Mouse (Mus musculus) kidney, embryonic 16.5 days (tissue): ENCODE data around the gene St6galnac3. TPM values are rescaled to one million over a fixed set of nuclear protein-coding genes. Genes with fewer than 3 reads are reported as not detected.
A peak's percentile ranks its signal among the peaks of the same experiment; 100 is the strongest.

Experiments used
- ATAC-seq: fragments of 200-750 bp; cut with Nextera tagmentation; 2 replicates; pipeline ENCODE4 v1.8.0; 2017; ENCODE audit warnings: moderate TSS enrichment; ENCODE audit not compliant: low FRiP score, low TSS enrichment
- H3K27ac ChIP-seq: fragments of 300-500 bp; sonication (generic); 2 replicates; pipeline ENCODE4 v1.5.1; 2014; ENCODE audit warnings: low read length
- H3K27me3 ChIP-seq: fragments of 300-500 bp; sonication (generic); 2 replicates; pipeline ENCODE4 v1.6.1; 2014; ENCODE audit warnings: low read length, control low read depth, mixed read lengths; ENCODE audit not compliant: insufficient read depth
- H3K36me3 ChIP-seq: fragments of 300-500 bp; sonication (generic); 2 replicates; pipeline ENCODE4 v1.6.1; 2014; ENCODE audit warnings: low read length, control low read depth, mixed read lengths; ENCODE audit not compliant: insufficient read depth
- H3K4me1 ChIP-seq: fragments of 300-500 bp; sonication (generic); 2 replicates; pipeline ENCODE4 v1.6.1; 2014; ENCODE audit warnings: low read length, control low read depth, mixed read lengths; ENCODE audit not compliant: insufficient read depth
- H3K4me2 ChIP-seq: fragments of 300-500 bp; sonication (generic); replicated peaks from 2 replicates; pipeline ENCODE4 v1.6.1; 2014; ENCODE audit warnings: low read depth, low read length
- H3K4me3 ChIP-seq: fragments of 300-500 bp; sonication (generic); 2 replicates; pipeline ENCODE4 v1.5.1; 2014; ENCODE audit warnings: mild to moderate bottlenecking, low read length
- H3K9ac ChIP-seq: fragments of 300-500 bp; sonication (generic); replicated peaks from 2 replicates; pipeline ENCODE4 v1.6.1; 2014; ENCODE audit warnings: low read length
- H3K9me3 ChIP-seq: fragments of 300-500 bp; sonication (generic); 2 replicates; pipeline ENCODE4 v1.6.1; 2016; ENCODE audit warnings: low read length, control low read depth
- WGBS: fragments of 180-500 bp; shearing (Covaris S2); extraction: QIAGEN DNeasy Blood & Tissue Kit; methylation state at CpG from one replicate; pipeline ENCODE4 v1.1.7; 2014; 5-methylcytosine and 5-hydroxymethylcytosine counted together
- polyA plus RNA-seq: library from polyadenylated mRNA; unstranded; fragments of >200 nt; fragmentation: Nextera tagmentation; extraction: Ambion mirVana; gene quantifications from 2 replicates; pipeline ENCODE4 v1.2.1, GENCODE M21; 2015

Gene St6galnac3
- polyA plus RNA-seq, 1 experiment from 2014 or later: 75.8 TPM

DNA sequence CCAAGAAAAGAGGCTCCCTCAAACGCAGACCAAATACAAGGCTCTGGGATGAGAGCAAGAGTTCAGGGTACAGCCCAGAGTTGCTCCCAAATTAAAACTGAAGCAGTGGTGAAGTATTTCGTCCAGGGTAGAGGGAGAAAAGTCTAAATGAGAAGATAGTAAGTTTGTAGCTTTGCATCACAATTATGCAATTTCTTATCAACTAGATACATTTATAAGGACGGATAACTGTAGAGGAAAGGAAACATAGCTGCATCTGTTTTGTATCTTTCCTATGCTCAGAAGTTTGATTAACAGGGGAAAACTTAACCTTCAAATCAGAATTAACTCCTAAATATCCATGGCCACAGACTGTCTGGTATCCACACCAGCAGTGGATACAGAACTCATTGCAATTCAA lies 4.7 kb downstream of the St6galnac3 start:
- Histone ChIP-seq H3K4me1 (peaks cover 69% of the 10 kb centered on the region), H3K27ac (peak overlapping the region; percentile 87), H3K27me3 (no peaks in the 10 kb centered on the region), H3K36me3 (no peaks in the 10 kb centered on the region; the same call in 1 of the 2 replicates), H3K9me3 (peaks cover 4% of the 10 kb centered on the region; the same call in 1 of the 2 replicates), H3K4me3 (no peak overlapping the region), H3K4me2 (no peak overlapping the region), H3K9ac (peak overlapping the region; percentile 42)
- ATAC-seq: no peak
- WGBS: 46% methylated on average over 3 of the region's 3 CpGs

DNA sequence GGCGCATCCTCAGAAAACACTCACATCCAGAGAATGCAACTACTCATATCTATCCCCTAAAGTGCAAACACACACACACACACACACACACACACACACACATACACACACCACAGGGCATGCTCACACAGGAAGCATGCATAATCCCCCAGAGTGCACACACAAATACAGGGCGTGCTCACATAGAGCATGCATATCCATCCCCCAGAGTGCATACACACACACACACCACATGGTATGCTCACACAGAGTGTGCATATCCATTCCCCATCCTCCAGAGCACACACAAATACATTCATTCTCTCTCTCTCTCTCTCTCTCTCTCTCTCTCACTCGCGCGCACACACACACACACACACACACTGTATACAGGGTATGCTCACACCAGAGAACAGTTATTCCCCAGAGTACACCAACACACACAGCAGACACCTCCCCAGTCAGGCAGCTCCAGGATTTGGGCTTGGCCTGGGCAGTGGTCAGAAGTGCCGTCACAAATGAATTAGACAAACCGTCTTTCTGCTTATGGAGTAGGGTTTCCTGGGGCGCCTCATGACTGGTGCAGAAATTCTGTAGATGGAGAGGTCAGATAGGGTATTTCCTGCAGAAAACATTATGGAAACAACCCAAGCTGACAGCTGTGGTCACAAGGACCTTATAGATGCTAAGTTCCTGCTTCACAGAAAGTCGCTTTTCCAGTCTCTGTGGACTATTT lies 5.6 kb downstream of the St6galnac3 start:
- Histone ChIP-seq H3K27me3 (no peaks in the 10 kb centered on the region), H3K4me1 (peaks cover 72% of the 10 kb centered on the region), H3K9me3 (peaks cover 4% of the 10 kb centered on the region; the same call in 1 of the 2 replicates), H3K4me3 (no peak overlapping the region), H3K36me3 (no peaks in the 10 kb centered on the region; the same call in 1 of the 2 replicates), H3K4me2 (no peak overlapping the region), H3K27ac (peak overlapping the region; percentile 87), H3K9ac (peak overlapping the region; percentile 42)
- WGBS: 49% methylated on average over 9 of the region's 9 CpGs
- ATAC-seq: 0 out of 2 replicates have a peak, but pooled peaks have one; percentile 44

DNA sequence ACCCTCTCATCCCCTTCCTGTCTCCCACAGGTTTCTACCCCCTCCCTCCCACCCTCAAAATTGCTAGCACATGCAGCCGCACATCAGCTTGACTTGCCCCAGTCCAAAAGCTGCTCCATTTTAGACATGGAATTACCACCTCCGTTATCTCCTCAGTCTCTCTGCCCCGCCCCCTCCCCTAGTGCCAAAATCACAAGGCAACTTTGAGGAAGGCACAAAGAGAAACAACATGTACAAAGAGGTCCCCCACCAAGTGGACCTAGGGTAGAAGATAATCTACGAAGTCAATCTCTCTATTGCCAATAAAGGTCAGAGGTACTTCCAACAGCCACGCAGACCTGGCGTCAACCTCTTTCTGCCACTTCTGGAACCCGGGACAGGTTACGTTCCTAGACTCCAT lies 6.2 kb downstream of the St6galnac3 start:
- Histone ChIP-seq H3K9ac (no peak overlapping the region), H3K4me2 (no peak overlapping the region), H3K27ac (no peak overlapping the region), H3K36me3 (no peaks in the 10 kb centered on the region; the same call in 1 of the 2 replicates), H3K27me3 (no peaks in the 10 kb centered on the region), H3K4me3 (no peak overlapping the region), H3K4me1 (peaks cover 66% of the 10 kb centered on the region), H3K9me3 (peaks cover 4% of the 10 kb centered on the region; the same call in 1 of the 2 replicates)
- ATAC-seq: no peak
- WGBS: 76% methylated on average over 8 of the region's 8 CpGs

DNA sequence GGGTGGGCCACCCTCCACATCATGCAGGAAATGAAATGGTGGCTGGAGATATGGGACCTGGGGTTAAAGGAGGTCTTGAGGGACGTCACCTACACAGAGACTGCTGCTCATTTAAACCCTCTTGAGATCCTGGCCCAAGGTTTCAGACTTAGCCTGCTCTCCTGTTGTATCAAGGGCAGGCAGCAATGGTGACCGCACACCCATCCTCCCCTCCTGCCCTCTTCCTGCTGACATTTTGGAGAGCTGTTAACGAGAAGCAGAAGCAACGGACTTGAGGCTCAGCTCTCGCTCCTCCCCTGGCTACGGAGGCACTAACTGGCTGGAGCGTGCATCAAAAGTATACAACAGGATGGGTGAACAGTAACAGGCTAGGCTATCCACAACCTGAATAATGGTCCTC lies 7.2 kb downstream of the St6galnac3 start:
- no peak for ATAC-seq
- Histone ChIP-seq H3K27me3 (no peaks in the 10 kb centered on the region), H3K4me1 (peaks cover 56% of the 10 kb centered on the region), H3K9me3 (peaks cover 4% of the 10 kb centered on the region; the same call in 1 of the 2 replicates), H3K4me2 (no peak overlapping the region), H3K9ac (no peak overlapping the region), H3K36me3 (no peaks in the 10 kb centered on the region; the same call in 1 of the 2 replicates), H3K4me3 (no peak overlapping the region), H3K27ac (no peak overlapping the region)
- 85% methylated on average over 7 of the region's 7 CpGs for WGBS

DNA sequence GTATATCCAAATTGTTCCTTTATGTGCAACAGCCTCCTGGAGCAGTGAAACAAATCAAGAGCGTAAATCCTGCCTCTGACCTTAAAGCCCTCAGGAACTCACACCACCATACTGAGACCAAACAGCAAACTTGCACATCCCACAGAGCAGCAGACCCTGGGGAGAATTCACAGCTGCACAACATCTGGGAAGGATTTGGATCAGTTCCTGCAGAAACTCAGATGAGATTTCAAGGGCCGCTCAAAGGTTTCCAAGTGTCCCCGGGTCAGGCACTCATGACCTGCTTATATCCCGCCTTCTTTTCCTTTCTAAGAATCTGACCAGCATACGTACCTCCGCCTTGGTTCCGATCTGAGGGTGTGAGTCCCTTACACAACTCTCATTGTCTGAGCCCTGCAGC lies 9.3 kb downstream of the St6galnac3 start:
- 17% methylated on average over 7 of the region's 7 CpGs for WGBS
- no peaks in the 10 kb centered on the region for H3K27me3 ChIP-seq
- peaks cover 4% of the 10 kb centered on the region; the same call in 1 of the 2 replicates for H3K9me3 ChIP-seq
- ATAC-seq: peak; percentile 7; the same call in 1 of the 2 replicates
- no peak overlapping the region for H3K4me3 ChIP-seq
- no peaks in the 10 kb centered on the region; the same call in 1 of the 2 replicates for H3K36me3 ChIP-seq
- H3K27ac ChIP-seq: peak overlapping the region; percentile 61
- H3K9ac ChIP-seq: no peak overlapping the region
- H3K4me2 ChIP-seq: no peak overlapping the region
- H3K4me1 ChIP-seq: peaks cover 49% of the 10 kb centered on the region

DNA sequence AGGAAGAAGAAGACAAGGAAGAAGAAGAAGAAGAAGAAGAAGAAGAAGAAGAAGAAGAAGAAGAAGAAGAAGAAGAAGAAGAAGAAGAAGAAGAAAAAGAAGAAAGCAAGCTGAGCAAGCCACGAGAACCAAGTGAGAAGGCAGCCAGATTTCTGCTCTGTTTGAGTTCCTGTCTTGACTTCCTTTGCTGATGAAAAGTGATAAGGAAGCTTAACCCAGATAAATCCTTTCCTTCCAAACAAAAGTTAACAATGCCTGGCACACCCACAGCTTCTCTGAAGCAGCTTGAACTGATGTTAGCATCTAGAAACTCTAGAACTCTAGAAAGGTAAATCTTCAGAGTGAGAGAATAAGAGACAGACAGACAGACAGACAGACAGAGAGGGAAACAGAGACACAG lies 14.4 kb downstream of the St6galnac3 start:
- no peak for ATAC-seq
- H3K36me3 ChIP-seq: no peaks in the 10 kb centered on the region
- H3K9ac ChIP-seq: no peak overlapping the region
- H3K9me3 ChIP-seq: no peaks in the 10 kb centered on the region
- H3K27ac ChIP-seq: no peak overlapping the region
- H3K4me1 ChIP-seq: peaks cover 25% of the 10 kb centered on the region
- no peaks in the 10 kb centered on the region for H3K27me3 ChIP-seq
- 39% methylated on average over 1 of the region's 1 CpGs for WGBS
- no peak overlapping the region for H3K4me2 ChIP-seq
- H3K4me3 ChIP-seq: no peak overlapping the region

DNA sequence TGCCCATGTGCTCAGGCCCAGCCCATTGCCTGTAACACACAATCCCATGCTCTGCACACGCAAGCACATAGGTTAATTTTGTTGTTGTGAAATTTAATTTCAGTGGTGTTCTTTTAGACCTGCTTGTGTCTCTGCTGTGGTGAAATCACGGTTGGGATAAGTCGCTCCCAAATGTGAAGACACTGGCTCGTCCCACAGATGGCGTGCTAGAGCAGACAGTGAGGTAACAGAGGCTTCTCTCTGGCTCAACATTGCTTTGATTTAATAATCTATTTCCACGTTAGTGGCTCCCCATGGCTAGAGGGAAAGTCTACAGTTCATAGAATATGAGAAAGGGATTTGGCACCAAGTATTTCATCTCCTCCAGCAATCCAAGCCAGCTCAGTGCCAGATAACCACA lies 17.3 kb downstream of the St6galnac3 start:
- no peak overlapping the region for H3K9ac ChIP-seq
- peaks cover 27% of the 10 kb centered on the region for H3K4me1 ChIP-seq
- H3K27ac ChIP-seq: no peak overlapping the region
- H3K4me3 ChIP-seq: no peak overlapping the region
- H3K27me3 ChIP-seq: no peaks in the 10 kb centered on the region
- no peak overlapping the region for H3K4me2 ChIP-seq
- no peak for ATAC-seq
- no peaks in the 10 kb centered on the region for H3K36me3 ChIP-seq
- H3K9me3 ChIP-seq: no peaks in the 10 kb centered on the region
- 88% methylated on average over 6 of the region's 6 CpGs for WGBS

DNA sequence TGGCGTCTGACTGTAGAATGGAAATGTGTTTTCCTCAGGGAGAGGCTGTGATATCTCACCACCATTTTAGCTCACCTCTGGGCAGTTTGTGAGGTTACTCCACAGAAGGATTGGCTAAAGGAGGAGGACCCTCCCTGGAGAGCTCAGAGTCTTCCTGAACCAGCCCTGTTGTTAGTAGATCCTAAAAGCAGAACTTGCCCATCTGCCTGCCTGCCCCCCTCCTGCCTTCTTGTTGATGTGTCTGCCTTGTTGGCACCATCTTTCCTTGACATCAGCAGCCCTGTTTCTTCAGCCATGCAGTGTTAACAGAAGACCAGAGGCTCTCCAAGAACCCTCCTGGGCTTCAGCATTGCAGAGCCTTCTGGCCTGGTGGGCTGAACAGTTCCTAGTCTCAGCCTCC lies 18.1 kb downstream of the St6galnac3 start:
- WGBS: 64% methylated on average over 1 of the region's 1 CpGs
- Histone ChIP-seq H3K27me3 (no peaks in the 10 kb centered on the region), H3K4me1 (peaks cover 35% of the 10 kb centered on the region), H3K4me2 (no peak overlapping the region), H3K4me3 (no peak overlapping the region), H3K9ac (no peak overlapping the region), H3K27ac (no peak overlapping the region), H3K36me3 (no peaks in the 10 kb centered on the region), H3K9me3 (no peaks in the 10 kb centered on the region)
- ATAC-seq: no peak

DNA sequence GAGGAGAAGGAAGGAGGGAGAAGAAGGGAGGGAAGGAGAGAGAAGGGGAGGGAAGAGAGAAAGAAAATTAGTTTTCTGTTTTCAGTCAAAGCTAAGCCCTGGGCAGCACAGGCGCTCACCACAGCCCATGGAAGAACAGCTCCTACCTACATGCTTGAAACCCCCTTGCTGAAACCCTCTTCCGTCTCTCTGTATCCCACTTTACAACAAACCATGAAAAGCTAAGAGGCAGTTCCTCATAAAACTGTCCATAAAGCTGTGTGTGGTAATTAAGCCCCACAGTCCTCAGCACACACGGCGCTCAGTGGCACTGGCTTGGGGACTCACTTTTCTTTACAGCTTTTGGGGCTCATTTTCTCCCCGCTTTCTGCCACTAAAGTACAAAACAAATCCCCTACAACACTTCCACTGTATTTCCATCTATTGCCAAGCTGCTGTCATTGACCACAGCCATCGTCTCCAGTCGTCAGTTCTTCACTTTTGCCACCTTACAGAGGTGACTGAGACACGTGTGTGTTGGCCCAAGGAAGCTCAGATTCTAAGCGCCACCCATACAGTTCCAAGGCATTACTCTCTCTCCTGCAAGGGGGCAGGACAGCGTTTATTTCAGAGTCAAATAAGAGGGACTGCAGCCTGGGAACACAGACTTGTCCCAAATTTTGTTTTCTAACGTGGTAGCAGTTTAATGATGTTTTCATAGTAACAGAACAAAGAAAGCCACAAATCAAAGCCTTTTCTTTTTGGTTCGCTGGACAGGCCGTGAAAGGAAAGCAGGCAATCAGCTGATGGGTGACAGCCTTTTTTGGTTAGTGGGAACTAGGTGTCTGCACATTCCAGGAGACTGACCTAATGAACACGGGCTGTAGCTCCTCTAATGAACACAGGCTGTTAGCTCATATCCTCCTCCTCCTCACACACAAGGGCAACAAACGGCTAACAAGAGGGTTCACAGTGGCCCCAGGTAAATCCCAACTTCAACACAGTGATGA lies 22.9 kb downstream of the St6galnac3 start:
- Histone ChIP-seq H3K27me3 (no peaks in the 10 kb centered on the region), H3K27ac (peak overlapping the region; percentile 80), H3K4me3 (no peak overlapping the region), H3K9me3 (no peaks in the 10 kb centered on the region), H3K36me3 (no peaks in the 10 kb centered on the region), H3K4me1 (peaks cover 45% of the 10 kb centered on the region), H3K9ac (0 out of 2 replicates have a peak overlapping the region, but pooled peaks have one; percentile 1), H3K4me2 (no peak overlapping the region)
- WGBS: 16% methylated on average over 15 of the region's 15 CpGs
- peak; percentile 53; the same call in 1 of the 2 replicates for ATAC-seq
